Mouse (Mus musculus) bone marrow macrophage, adult 2 months (primary cell): ENCODE measurements around the gene Tbrg1. TPM values are rescaled to one million over a fixed set of nuclear protein-coding genes. Genes with fewer than 3 reads are reported as not detected.

Experiments used
- H3K27ac ChIP-seq: 2 replicates; pipeline ENCODE4 v1.5.1; 2012; ENCODE audit warnings: low read depth, low read length; ENCODE audit not compliant: insufficient read depth
- H3K4me1 ChIP-seq: 2 replicates; pipeline ENCODE4 v1.6.1; 2012; ENCODE audit warnings: low read length; ENCODE audit not compliant: control insufficient read depth, insufficient read depth
- H3K4me3 ChIP-seq: 2 replicates; pipeline ENCODE4 v1.5.1; 2012; ENCODE audit warnings: mild to moderate bottlenecking, low read length, moderate library complexity; ENCODE audit not compliant: insufficient read depth
- CTCF ChIP-seq: IDR thresholded peaks from 2 replicates; pipeline ENCODE4 v1.5.1; 2012; ENCODE audit warnings: low read depth, mild to moderate bottlenecking, low read length, moderate library complexity
- POLR2A ChIP-seq: IDR thresholded peaks from 2 replicates; pipeline ENCODE4 v1.6.1; 2012; ENCODE audit warnings: mild to moderate bottlenecking, low read depth, low read length, borderline replicate concordance
- polyA plus RNA-seq: library from polyadenylated mRNA; stranded (reverse); fragments of >200 nt; gene quantifications from 2 replicates; pipeline ENCODE4 v1.2.4, GENCODE M21; 2012; ENCODE audit not compliant: missing spikeins, insufficient read depth, insufficient read length

Gene Tbrg1
- polyA plus RNA-seq, 1 experiment = 36.5 TPM

DNA sequence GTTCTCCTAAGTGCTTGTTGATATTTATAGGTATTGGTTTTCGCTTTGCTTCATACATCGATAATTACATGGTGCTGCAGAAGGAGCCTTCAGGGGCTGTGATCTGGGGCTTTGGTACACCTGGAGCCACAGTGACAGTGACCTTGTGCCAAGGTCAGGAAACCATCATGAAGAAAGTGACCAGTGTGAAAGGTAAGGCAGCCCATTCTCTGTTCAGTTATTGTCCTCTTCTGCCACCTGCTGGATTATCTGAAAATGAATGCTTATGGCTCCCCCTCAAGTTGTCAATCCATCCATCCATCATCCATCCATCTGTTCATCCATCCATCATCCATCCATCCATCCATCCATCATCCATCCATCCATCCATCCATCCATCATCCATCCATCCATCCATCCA, 40.3 kb downstream of the Tbrg1 start:
- TF ChIP-seq CTCF (peak; percentile 40; the same call in 1 of the 2 replicates), POLR2A (no peak)
- H3K4me1 ChIP-seq = peaks cover 14% of the 10 kb centered on the region
- H3K27ac ChIP-seq = no peak overlapping the region
- H3K4me3 ChIP-seq = no peak overlapping the region

DNA sequence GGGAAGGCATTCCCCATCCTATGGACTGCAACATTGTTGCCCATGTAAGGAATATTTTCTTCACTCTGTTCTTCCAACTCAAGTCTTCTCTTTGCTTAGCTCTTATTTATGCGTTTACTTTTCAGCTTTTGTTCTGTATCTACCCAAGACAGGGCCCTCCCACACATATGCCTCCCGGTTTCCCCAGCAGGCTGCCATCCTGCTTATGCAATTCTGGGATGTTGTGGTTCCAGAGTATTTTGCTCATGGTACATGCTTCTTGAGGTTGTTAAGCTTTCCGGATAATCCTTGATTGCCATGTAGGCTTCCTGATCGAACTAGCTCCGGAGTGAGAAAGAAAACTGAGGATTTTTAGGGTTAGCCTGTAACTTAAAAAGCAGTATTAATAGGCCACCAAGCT, 41.9 kb downstream of the Tbrg1 start:
- TF ChIP-seq CTCF (no peak), POLR2A (no peak)
- no peak overlapping the region for H3K4me3 ChIP-seq
- H3K4me1 ChIP-seq = peaks cover 11% of the 10 kb centered on the region
- no peak overlapping the region for H3K27ac ChIP-seq

DNA sequence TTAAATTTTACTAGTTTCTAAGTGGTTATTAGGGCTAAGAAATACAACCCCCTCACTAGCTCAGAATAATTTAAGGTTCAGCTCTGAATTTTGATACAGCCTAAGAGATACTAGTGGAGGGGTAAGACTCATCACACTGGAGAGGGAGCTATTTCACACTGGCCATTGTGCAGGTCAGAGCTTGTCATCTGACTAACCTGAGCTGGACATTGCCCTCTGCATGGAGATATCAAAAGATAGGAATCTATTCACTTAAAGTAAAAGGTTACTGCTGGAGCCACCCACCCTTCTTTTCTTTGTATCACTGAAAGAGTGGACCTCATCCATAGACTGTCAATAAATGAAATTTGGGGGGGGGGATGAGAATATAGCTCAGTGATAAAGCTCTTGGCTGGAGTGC, 42.8 kb downstream of the Tbrg1 start:
- Histone ChIP-seq H3K4me1 (peaks cover 11% of the 10 kb centered on the region), H3K4me3 (peak overlapping the region; percentile 81), H3K27ac (no peak overlapping the region)
- TF ChIP-seq CTCF (no peak), POLR2A (no peak)

DNA sequence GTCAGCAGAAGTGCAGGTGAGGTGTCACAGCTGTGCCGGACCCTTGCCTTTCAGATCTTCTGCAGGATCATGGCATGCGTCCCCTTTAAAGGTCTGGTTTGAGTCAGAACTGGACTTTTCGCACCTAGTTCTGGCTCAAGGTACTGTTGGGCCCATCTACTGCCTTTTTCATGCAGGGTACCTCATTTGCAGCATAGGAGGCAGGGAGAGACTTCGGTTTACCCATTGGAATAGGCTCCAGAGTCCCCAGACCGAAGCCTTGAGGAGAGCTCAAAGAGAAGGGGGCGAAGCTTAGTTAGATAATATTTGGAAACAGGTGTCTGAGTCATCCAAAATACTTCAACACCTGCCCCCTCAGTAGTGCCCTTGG, 43.2 kb downstream of the Tbrg1 start:
- TF ChIP-seq CTCF (no peak), POLR2A (no peak)
- Histone ChIP-seq H3K27ac (no peak overlapping the region), H3K4me3 (peak overlapping the region; percentile 81), H3K4me1 (peaks cover 11% of the 10 kb centered on the region)

DNA sequence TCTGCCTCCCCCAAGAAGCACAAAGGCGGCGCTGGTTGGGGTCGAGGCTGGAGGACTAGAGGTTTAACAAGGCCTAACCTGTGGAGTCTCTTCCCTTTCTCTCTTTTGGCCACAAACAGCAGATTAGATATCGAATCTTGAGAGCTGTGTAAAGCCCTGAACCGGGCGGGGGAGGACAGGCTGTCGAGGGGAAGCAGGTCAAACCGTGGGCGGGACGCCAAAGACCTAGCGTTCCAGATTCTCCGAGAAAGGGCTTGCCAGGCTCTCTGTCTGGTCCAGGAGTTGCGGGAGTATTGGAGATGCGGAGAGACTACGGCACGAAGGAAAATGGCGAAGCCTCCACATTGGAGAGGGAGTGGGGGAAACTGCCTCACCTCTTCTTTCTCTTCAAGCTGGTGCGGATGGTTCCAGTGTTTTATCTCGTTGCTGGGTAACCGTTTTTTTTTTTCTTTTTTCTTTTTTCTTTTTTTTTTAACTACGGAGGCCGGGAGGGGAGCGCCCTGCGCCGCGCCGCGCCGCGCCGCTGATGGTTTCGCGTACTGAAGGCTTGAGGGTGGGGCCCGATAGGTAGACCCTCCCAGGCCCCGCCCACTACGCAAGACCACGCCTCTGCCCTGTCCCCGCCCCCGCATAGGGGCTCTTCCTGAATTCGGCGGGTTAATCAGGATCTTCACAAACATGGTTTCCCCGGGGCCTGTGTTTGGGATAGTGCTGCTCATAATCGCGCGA, 43.8 kb downstream of the Tbrg1 start, which contains the start of gene Spa17:
Spa17 (minus strand) TSS at position 541 of the 729 bp plus-strand sequence.
- TF ChIP-seq POLR2A (no peak), CTCF (no peak)
- Histone ChIP-seq H3K27ac (no peak within 1 kb of the TSS), H3K4me3 (peak within 1 kb of the TSS; percentile 99), H3K4me1 (peaks cover 11% of the 10 kb centered on the region)

DNA sequence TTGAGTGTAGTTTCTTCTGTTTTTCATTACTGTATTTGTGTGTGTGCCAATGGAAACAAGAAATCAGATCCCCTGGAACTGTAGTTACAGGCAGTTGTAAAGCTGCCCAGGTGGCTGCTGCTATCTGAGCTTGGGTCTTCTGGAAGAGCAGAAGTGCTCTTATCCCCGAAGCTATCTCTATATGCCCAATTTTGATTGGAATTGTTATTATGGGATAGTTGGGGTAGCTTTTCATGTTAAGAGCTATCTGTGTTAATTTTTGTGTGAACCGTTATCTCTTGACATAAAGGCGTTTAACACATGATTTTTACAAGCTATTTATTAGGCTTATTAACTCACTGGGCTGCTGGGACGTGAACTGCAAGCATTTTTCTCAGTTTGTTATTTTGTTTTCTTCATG, 47.6 kb downstream of the Tbrg1 start:
- Histone ChIP-seq H3K27ac (no peak overlapping the region), H3K4me1 (peaks cover 11% of the 10 kb centered on the region), H3K4me3 (no peak overlapping the region)
- no peak for TF ChIP-seq POLR2A
- TF ChIP-seq CTCF = no peak

DNA sequence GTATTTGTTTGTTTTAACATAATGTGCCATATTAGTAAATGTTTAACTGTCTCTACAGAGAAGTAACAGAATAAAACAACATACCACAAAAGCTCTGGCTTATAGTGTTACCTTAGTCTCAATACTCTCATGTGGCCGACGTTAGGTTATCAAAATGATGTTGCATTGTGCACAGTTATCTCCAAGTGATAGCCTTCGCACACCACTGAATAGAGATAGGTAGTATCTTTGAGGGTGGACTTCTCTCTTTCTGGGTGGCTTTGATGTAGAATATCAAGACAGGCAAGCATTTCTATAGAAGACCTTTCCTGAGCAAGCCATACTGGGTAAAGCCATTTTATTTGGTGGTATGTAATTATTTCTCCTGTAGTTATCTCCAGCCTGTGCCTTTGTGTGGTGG, 52.0 kb downstream of the Tbrg1 start:
- H3K4me3 ChIP-seq = no peak overlapping the region
- TF ChIP-seq CTCF = no peak
- no peak for TF ChIP-seq POLR2A

DNA sequence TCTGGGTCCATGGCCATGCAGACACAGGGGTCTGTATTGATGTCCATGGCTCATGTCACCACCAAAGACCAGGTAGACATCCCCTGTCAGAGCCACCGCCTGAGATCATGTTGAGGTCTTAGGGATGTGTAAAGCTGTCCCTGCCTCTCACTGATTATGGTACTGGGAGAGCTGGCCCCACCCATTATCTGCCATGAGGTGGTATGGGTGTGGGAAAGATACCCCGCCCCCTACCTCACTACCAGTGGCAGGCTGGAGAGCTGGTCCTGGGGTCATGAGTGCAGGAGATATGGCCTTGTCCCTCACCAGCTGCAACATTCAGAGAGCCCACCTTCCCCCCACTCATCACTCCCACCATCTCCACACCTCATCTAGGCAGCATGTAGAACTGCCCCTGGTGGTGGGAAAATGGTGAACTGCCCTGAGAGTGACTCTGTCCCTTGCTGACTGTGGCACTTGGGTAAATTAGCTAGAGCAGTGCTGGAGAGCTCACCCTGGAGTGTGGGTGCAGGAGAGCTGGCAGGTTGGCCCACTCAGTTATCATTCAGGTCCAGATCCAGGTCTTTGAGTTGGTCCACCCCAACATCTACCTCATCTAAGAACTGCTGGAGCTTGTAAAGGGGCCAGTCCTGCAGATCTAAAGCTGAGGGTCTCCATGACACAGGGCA, 56.4 kb downstream of the Tbrg1 start:
- no peak for TF ChIP-seq POLR2A
- no peak for TF ChIP-seq CTCF
- no peak overlapping the region for H3K4me3 ChIP-seq
- peaks cover 5% of the 10 kb centered on the region for H3K4me1 ChIP-seq
- H3K27ac ChIP-seq = no peak overlapping the region

More for the DNA sequence above, 52.0 kb downstream of the Tbrg1 start:
- Histone ChIP-seq H3K4me1 (no peaks in the 10 kb centered on the region), H3K27ac (no peak overlapping the region)

Other genes with a start within 250 kb of the Tbrg1 start
- gene Robo3, start 224.1 kb downstream of the Tbrg1 start, polyA plus RNA-seq = not detected in 2 replicates
- gene Msantd2, start 168.0 kb downstream of the Tbrg1 start, polyA plus RNA-seq = 23.5 and 27.3 TPM in 2 replicates
- 0.97 TPM in 1 of 2 replicates, not detected in the other for gene Esam, start 129.2 kb downstream of the Tbrg1 start, polyA plus RNA-seq
- not detected in 2 replicates for gene Vsig2, start 118.1 kb downstream of the Tbrg1 start, polyA plus RNA-seq
- gene Nrgn, start 104.4 kb downstream of the Tbrg1 start, polyA plus RNA-seq = not detected in 2 replicates
- gene Siae, start 101.6 kb downstream of the Tbrg1 start, polyA plus RNA-seq = 28.8 and 31.5 TPM in 2 replicates
- 1.3 and 1.6 TPM in 2 replicates for gene Spa17, start 43.6 kb downstream of the Tbrg1 start, polyA plus RNA-seq
- not detected in 2 replicates for gene Panx3, start 11.9 kb upstream of the Tbrg1 start, polyA plus RNA-seq
- gene Olfr160, start 58.9 kb upstream of the Tbrg1 start, polyA plus RNA-seq = not detected in 2 replicates
- not detected in 2 replicates for gene Olfr874, start 87.8 kb upstream of the Tbrg1 start, polyA plus RNA-seq
- gene Olfr875, start 114.5 kb upstream of the Tbrg1 start, polyA plus RNA-seq = not detected in 2 replicates
- 0.17 TPM in 1 of 2 replicates, not detected in the other for gene Olfr876, start 145.7 kb upstream of the Tbrg1 start, polyA plus RNA-seq
- gene Olfr877, start 197.0 kb upstream of the Tbrg1 start, polyA plus RNA-seq = not detected in 2 replicates
- gene Olfr145, start 239.4 kb upstream of the Tbrg1 start, polyA plus RNA-seq = 0.16 TPM in 1 of 2 replicates, not detected in the other